Mouse (Mus musculus) MEL (cell line): ENCODE measurements at regions not wholly inside any gene's neighbourhood (a gene's known extent, or its start where the extent isn't known, plus 50 kb on each side); places are given as distances from the start of the nearest gene placed in this dataset.

Experiments used
- DNase-seq: peaks from one replicate; pipeline ENCODE4 v3.0.0; 2011; ENCODE audit warnings: low read depth, low spot score
- H3K27ac ChIP-seq: 2 replicates; pipeline ENCODE4 v1.5.1; 2012; ENCODE audit warnings: low read depth, mild to moderate bottlenecking, control low read depth, low read length, moderate library complexity; ENCODE audit not compliant: control insufficient read depth
- H3K27me3 ChIP-seq, 2 experiments: fragments of 150-350 bp in 1 of 2; sonication (generic) in 1 of 2; 2 replicates each; pipeline ENCODE4 v1.6.1; 2012; ENCODE audit warnings: low read length in 2 of 2, mild to moderate bottlenecking in 2 of 2, improper control_type of control experiment in 1 of 2, moderate library complexity in 1 of 2; ENCODE audit not compliant: insufficient read depth in 2 of 2, control insufficient read depth in 1 of 2
- H3K36me3 ChIP-seq, 2 experiments: 2 replicates each; pipeline ENCODE4 v1.6.1; 2012 to 2014; ENCODE audit warnings: low read length in 2 of 2, improper control_type of control experiment in 1 of 2, inconsistent platforms in 1 of 2, mild to moderate bottlenecking in 1 of 2; ENCODE audit not compliant: insufficient read depth in 2 of 2, control insufficient read depth in 1 of 2
- H3K4me1 ChIP-seq, 2 experiments: fragments of 150-350 bp in 1 of 2; sonication (generic) in 1 of 2; 2 replicates each; pipeline ENCODE4 v1.6.1; 2012; ENCODE audit warnings: low read length in 2 of 2, improper control_type of control experiment in 1 of 2, mild to moderate bottlenecking in 1 of 2; ENCODE audit not compliant: insufficient read depth in 2 of 2, control insufficient read depth in 1 of 2
- H3K4me3 ChIP-seq, 2 experiments: fragments of 150-350 bp in 1 of 2; sonication (generic) in 1 of 2; 2 replicates each; pipeline ENCODE4 v1.5.1; 2012; ENCODE audit warnings: low read depth in 2 of 2, low read length in 2 of 2, mild to moderate bottlenecking in 2 of 2, moderate library complexity in 2 of 2, control low read depth in 1 of 2, improper control_type of control experiment in 1 of 2; ENCODE audit not compliant: control insufficient read depth in 1 of 2, insufficient read depth in 1 of 2
- H3K79me2 ChIP-seq: 2 replicates; pipeline ENCODE4 v1.6.1; 2012; ENCODE audit warnings: mild to moderate bottlenecking, low read length, moderate library complexity; ENCODE audit not compliant: control insufficient read depth, poor library complexity, insufficient read depth
- H3K9ac ChIP-seq: 2 replicates; pipeline ENCODE4 v1.6.1; 2012; ENCODE audit warnings: low read depth, mild to moderate bottlenecking, control low read depth, low read length, moderate library complexity; ENCODE audit not compliant: control insufficient read depth, poor library complexity, severe bottlenecking
- H3K9me3 ChIP-seq: fragments of 150-350 bp; sonication (generic); replicated peaks from 2 replicates; pipeline ENCODE4 v1.6.1; 2012; ENCODE audit warnings: mild to moderate bottlenecking, low read length, improper control_type of control experiment, moderate library complexity; ENCODE audit not compliant: insufficient read depth
- BHLHE40 ChIP-seq: IDR thresholded peaks from 2 replicates; pipeline ENCODE4 v1.6.1; 2012; ENCODE audit warnings: low read depth, mild to moderate bottlenecking, inconsistent platforms, low read length, improper control_type of control experiment, borderline replicate concordance
- CHD2 ChIP-seq: IDR thresholded peaks from 2 replicates; pipeline ENCODE4 v1.6.1; 2011; ENCODE audit warnings: low read length, improper control_type of control experiment
- ELF1 ChIP-seq: IDR thresholded peaks from 2 replicates; pipeline ENCODE4 v1.6.1; 2014; ENCODE audit warnings: low read depth, mild to moderate bottlenecking, inconsistent platforms, low read length, improper control_type of control experiment, moderate library complexity
- EP300 ChIP-seq, 2 experiments: IDR thresholded peaks; 2 replicates each; pipeline ENCODE4 v1.6.1; 2011; ENCODE audit warnings: improper control_type of control experiment in 2 of 2, low read length in 2 of 2, low read depth in 1 of 2, mild to moderate bottlenecking in 1 of 2
- ETS1 ChIP-seq: IDR thresholded peaks from 2 replicates; pipeline ENCODE4 v1.6.1; 2012; ENCODE audit warnings: low read depth, mild to moderate bottlenecking, inconsistent platforms, low read length, improper control_type of control experiment, moderate library complexity
- GABPA ChIP-seq: IDR thresholded peaks from 2 replicates; pipeline ENCODE4 v1.6.1; 2012; ENCODE audit warnings: low read depth, mild to moderate bottlenecking, inconsistent platforms, low read length, improper control_type of control experiment, moderate library complexity
- GATA1 ChIP-seq: IDR thresholded peaks from 2 replicates; pipeline ENCODE4 v1.6.1; 2011; ENCODE audit warnings: low read depth, low read length, improper control_type of control experiment
- HCFC1 ChIP-seq: IDR thresholded peaks from 2 replicates; pipeline ENCODE4 v1.6.1; 2012; ENCODE audit warnings: low read depth, mild to moderate bottlenecking, inconsistent platforms, low read length, improper control_type of control experiment, moderate library complexity
- JUND ChIP-seq: IDR thresholded peaks from 2 replicates; pipeline ENCODE4 v1.6.1; 2011; ENCODE audit warnings: low read depth, mild to moderate bottlenecking, improper control_type of control experiment, low read length
- MAFK ChIP-seq: IDR thresholded peaks from 2 replicates; pipeline ENCODE4 v1.6.1; 2011; ENCODE audit warnings: low read depth, mild to moderate bottlenecking, low read length, improper control_type of control experiment, borderline replicate concordance
- MAX ChIP-seq: IDR thresholded peaks from 2 replicates; pipeline ENCODE4 v1.6.1; 2011; ENCODE audit warnings: low read length, improper control_type of control experiment
- MAZ ChIP-seq: IDR thresholded peaks from 2 replicates; pipeline ENCODE4 v1.6.1; 2012; ENCODE audit warnings: low read depth, mild to moderate bottlenecking, inconsistent platforms, low read length, improper control_type of control experiment
- MXI1 ChIP-seq: IDR thresholded peaks from 2 replicates; pipeline ENCODE4 v1.6.1; 2011; ENCODE audit warnings: mild to moderate bottlenecking, low read depth, low read length, improper control_type of control experiment
- MYC ChIP-seq: IDR thresholded peaks from 2 replicates; pipeline ENCODE4 v1.6.1; 2011; ENCODE audit warnings: low read depth, mild to moderate bottlenecking, low read length, improper control_type of control experiment, moderate library complexity
- POLR2AphosphoS2 ChIP-seq: IDR thresholded peaks from 2 replicates; pipeline ENCODE4 v1.6.1; 2011; ENCODE audit warnings: low read length, improper control_type of control experiment
- TAL1 ChIP-seq: IDR thresholded peaks from 2 replicates; pipeline ENCODE4 v1.6.1; 2012; ENCODE audit warnings: mild to moderate bottlenecking, inconsistent platforms, low read length, moderate library complexity, mixed read lengths
- TBP ChIP-seq: IDR thresholded peaks from 2 replicates; pipeline ENCODE4 v1.8.0; 2011; ENCODE audit warnings: low read depth, low read length, improper control_type of control experiment
- UBTF ChIP-seq: IDR thresholded peaks from 2 replicates; pipeline ENCODE4 v1.6.1; 2012; ENCODE audit warnings: low read depth, mild to moderate bottlenecking, inconsistent platforms, low read length, improper control_type of control experiment, moderate library complexity, borderline replicate concordance; ENCODE audit not compliant: insufficient read depth
- USF1 ChIP-seq: IDR thresholded peaks from 2 replicates; pipeline ENCODE4 v1.6.1; 2014; ENCODE audit warnings: low read depth, mild to moderate bottlenecking, inconsistent platforms, low read length, improper control_type of control experiment, moderate library complexity
- USF2 ChIP-seq, 2 experiments: IDR thresholded peaks; 2 replicates each; pipeline ENCODE4 v1.6.1; 2011 to 2012; ENCODE audit warnings: improper control_type of control experiment in 2 of 2, low read length in 2 of 2, borderline replicate concordance in 1 of 2, inconsistent platforms in 1 of 2, low read depth in 1 of 2, mild to moderate bottlenecking in 1 of 2; ENCODE audit not compliant: insufficient read depth in 1 of 2
- ZC3H11A ChIP-seq: IDR thresholded peaks from 2 replicates; pipeline ENCODE4 v1.6.1; 2012; ENCODE audit warnings: low read depth, mild to moderate bottlenecking, inconsistent platforms, low read length, improper control_type of control experiment
- ZMIZ1 ChIP-seq: IDR thresholded peaks from 2 replicates; pipeline ENCODE4 v1.6.1; 2012; ENCODE audit warnings: low read depth, mild to moderate bottlenecking, inconsistent platforms, low read length, improper control_type of control experiment, moderate library complexity
- ZNF384 ChIP-seq: IDR thresholded peaks from 2 replicates; pipeline ENCODE4 v1.6.1; 2012; ENCODE audit warnings: low read depth, mild to moderate bottlenecking, inconsistent platforms, low read length, improper control_type of control experiment

GRCm38 (mm10) chr3:38577890-38578628, 93.4 kb upstream of the Ankrd50 start (continued):
- no peak for TF ChIP-seq UBTF
- no peak for TF ChIP-seq TBP
- TF ChIP-seq POLR2AphosphoS2 = no peak
- TF ChIP-seq, all 39 proteins: peak for 0

GRCm38 (mm10) chr3:38573594-38573993, 89.0 kb upstream of the Ankrd50 start:
- Histone ChIP-seq H3K9ac (no peak overlapping the region), H3K27me3 (no peaks in the 10 kb centered on the region; a peak in 1 of 4 replicates), H3K9me3 (no peaks in the 10 kb centered on the region), H3K4me1 (no peaks in the 10 kb centered on the region), H3K36me3 (no peaks in the 10 kb centered on the region), H3K79me2 (no peaks in the 10 kb centered on the region), H3K27ac (no peak overlapping the region), H3K4me3 (no peak overlapping the region)
- DNase-seq = no peak
- TF ChIP-seq GABPA = no peak
- TF ChIP-seq JUND = no peak
- TF ChIP-seq ZNF384 = no peak
- no peak for TF ChIP-seq USF2 (IDR thresholded peaks at IDR 0.05; ENCODE audit: borderline replicate concordance in 1 of 2, insufficient read depth in 1 of 2, low read depth in 1 of 2, low read length in 2 of 2)
- TF ChIP-seq POLR2AphosphoS2 = no peak
- TF ChIP-seq ELF1 = no peak
- TF ChIP-seq HCFC1 = no peak
- TF ChIP-seq EP300 (IDR thresholded peaks at IDR 0.05; ENCODE audit: low read depth in 1 of 2, low read length in 2 of 2) = no peak
- no peak for TF ChIP-seq MAFK
- no peak for TF ChIP-seq MYC
- no peak for TF ChIP-seq CHD2
- TF ChIP-seq MAZ = no peak
- TF ChIP-seq USF1 = no peak

GRCm38 (mm10) chr3:38572159-38572558, 87.5 kb upstream of the Ankrd50 start:
- Histone ChIP-seq H3K27ac (no peak overlapping the region), H3K27me3 (no peaks in the 10 kb centered on the region; a peak in 1 of 4 replicates), H3K36me3 (no peaks in the 10 kb centered on the region), H3K79me2 (no peaks in the 10 kb centered on the region), H3K9ac (no peak overlapping the region), H3K4me3 (no peak overlapping the region), H3K9me3 (no peaks in the 10 kb centered on the region), H3K4me1 (no peaks in the 10 kb centered on the region)
- TF ChIP-seq ZMIZ1 (no peak), ZC3H11A (no peak), USF2 (IDR thresholded peaks at IDR 0.05; ENCODE audit: borderline replicate concordance in 1 of 2, insufficient read depth in 1 of 2, low read depth in 1 of 2, low read length in 2 of 2) (no peak), GATA1 (no peak), MAX (no peak), MXI1 (no peak), TAL1 (no peak), ETS1 (no peak), BHLHE40 (no peak)
- DNase-seq = no peak
